Mouse (Mus musculus): Measurements from ENCODE around the gene B3gnt3.
A peak's percentile ranks its signal among the peaks of the same experiment; 100 is the strongest.

Gene B3gnt3

DNA sequence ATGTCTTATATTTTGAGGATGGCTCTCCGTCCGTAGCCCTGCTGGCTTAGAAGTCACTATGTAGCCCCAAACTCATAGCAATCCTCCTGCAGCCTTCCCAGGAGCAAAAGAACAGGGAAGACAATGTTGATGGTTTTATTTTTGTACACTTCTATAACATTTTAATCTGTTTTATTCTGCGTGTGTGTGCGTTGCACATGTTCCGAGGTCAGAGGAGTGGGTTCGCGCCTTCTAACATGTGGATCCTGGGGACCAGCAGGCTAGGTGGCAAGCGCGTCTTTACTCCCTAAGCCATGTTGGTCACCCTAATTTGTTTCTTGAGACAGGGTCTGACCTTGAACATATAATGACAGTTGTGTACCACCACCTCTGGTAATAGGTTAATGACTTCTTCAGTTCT lies 24.8 kb downstream of the B3gnt3 start:
- DNase-seq, result peak; percentile 39

DNA sequence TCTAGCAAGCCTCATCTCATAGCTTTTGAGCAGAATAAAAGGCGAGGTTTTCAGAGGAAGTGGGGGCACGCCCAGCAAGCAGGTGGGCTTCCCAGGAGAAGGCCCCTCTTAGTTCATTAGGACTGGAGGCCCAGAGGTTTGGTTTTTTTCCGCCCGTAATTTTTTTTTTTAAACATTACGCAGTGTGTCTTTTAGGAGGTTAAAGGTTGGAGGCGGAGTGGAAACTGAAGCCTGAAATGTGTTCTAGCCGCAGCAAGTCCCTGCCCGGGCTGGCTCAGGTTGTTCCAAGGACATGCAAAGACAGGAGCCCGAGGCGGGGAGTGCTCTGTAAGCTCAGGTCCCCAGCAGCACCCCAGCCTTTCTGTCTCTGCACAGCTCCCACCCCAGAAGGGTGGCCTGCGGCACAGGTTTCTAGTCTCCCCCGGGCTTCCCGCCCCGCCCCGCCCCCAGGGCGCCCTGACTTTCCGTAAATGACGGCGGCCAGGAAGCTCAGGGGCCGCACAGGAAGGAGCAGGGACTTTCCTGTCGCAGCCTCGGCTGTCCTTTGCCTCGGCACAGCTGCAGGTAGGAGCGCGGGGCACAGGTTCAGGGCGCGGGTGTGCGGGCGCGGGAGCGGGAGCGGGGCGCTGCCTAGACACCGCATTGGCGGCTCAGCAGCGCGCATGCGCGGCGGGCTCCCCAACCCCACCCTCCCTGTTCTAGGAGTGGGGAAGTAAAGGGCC lies 25.4 kb downstream of the B3gnt3 start, which contains the start of gene Jak3:
TSS of gene Jak3 (plus strand) at position 277 of the 722 bp plus-strand sequence.
- peak; percentile 80 for DNase-seq

DNA sequence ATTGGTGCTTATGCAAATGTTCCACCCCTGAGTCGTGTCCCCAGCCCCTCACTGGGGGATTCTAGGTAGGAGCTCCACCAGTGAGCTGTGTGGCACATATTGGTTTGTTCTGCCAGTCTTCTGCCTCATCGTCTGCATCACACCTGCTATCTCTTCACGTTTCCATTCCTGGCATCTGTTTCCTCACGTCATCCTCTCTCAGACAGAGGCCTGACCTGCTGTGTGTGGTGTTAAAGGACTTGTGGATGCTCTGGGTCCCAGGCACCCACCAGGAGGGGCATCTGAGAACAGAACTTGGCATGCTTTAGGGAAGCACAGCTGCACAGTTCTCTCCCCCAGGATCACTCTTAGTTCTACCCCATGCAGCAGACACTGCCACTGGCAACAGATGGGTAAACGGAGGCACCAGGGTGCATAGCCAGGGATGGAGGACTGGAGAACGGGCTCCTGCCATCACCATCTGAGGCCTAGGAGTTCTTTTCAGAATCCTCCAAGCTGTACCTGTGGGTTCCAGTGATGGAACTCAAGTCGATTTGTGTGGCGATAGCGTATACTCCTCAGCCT lies 26.1 kb downstream of the B3gnt3 start:
- DNase-seq, result peak; percentile 61

DNA sequence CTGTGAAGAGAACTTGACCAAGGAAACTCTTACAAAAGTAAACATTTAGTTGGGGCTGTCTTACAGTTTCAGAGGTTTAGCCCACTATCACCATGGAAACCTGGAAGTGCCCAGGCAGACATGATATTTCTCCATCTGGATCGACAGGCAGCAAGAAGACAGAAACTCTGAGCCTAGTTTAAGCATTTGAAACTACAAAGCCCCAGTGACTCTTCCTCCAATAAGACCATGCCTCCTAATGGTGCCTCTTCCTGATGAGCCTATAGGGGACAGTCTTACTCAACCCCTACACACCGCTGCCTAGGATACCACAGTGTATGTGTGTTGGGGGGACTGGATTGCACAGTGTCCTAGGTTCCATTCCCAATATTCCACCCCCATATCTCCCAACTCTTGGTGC lies 27.5 kb downstream of the B3gnt3 start:
- DNase-seq, result peak; percentile 11

DNA sequence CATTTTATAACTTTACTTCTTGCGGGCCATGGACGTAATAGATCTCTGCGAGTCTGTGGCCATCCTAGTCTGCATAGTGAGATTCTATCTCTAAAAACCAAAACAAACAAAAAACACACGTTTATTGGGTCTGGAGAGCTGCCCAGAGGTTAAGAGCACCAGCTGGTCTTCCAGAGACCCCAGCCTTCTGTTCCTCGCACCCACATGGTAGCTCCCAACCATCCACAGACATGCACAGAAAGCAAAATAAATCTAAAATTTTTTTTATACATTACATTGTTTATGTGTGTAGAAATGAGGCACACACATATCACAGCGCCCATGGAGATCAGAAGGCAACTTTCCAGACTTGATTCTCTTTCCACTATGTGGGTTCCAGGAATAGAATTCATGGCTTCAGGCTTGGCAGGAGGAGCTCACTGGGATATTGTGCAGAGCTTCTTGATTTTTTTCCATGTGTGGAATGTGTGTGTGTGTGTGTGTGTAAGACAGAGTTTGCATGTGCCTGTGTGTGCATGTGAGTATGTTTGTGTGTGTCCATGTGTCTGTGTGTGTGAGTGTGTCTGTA lies 29.3 kb downstream of the B3gnt3 start:
- DNase-seq, result peak; percentile 57

DNA sequence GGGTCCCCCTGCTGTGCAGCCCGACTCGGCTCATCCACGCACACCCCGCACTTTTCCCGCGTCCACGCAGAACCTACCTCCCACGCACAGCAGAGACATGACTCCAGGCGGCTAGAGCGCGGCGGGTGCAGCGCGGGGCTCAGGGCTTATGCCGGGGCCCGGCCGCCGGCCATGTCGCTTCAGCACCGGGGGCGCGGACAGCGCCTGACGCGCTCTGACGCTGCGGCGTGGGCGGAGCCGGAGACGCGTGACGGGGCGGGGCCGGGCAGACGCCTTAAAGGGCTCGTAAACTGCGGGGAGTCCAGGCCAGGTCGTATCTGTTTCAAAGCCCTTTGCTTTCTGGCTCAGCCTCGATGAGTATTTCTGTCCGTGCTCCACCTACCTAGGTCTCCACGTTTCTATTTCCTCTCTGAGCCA lies 30.0 kb downstream of the B3gnt3 start, which contains the start of gene Unc13a:
TSS of gene Unc13a (minus strand) at position 209 of the 417 bp plus-strand sequence.
- DNase-seq, result peak; percentile 95

DNA sequence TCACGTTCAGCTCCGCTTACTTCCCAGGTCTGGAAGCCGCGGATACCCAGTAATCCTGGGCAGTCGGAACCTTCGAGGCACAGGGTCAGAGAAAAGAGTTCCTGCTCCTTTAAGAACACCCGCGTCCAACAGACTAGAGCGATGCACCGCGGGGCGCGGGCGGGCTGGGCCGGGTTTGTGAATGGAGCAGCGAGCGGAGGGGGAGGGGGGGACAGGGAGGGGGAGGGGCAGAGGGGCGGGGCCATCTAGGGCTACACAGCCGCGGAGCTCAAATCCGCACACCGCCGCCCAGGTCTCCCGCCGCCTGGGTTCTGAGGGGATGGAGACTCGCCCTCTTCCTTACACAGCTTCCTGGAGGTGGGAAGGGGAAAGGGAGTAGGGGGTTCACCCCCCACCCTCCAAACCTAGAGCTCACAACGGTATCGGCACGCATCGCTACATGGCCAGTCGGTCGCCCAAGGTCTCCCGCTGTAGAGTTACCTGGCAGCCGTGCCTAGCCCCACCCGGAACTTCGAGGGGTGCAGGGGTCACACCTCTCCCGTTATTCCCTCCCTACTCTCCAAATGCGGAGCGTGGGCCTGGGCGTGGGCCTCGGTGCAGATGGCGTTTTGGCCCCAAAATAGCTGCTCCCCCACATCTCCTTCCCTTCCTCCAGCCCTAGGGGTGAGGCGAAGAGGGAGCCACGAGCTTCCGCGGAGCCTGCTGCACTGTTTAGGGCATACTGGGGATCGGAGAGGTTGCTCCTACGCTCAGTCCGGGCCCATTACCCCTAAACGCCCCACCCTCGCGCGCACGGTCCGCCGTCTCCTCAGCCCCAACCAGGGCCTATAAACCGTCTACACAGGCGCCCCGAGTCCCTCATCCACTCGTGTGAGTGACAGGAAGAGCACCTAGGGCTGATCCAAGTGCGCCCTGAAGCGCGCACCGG lies 30.7 kb downstream of the B3gnt3 start:
- peak; percentile 87 for DNase-seq

DNA sequence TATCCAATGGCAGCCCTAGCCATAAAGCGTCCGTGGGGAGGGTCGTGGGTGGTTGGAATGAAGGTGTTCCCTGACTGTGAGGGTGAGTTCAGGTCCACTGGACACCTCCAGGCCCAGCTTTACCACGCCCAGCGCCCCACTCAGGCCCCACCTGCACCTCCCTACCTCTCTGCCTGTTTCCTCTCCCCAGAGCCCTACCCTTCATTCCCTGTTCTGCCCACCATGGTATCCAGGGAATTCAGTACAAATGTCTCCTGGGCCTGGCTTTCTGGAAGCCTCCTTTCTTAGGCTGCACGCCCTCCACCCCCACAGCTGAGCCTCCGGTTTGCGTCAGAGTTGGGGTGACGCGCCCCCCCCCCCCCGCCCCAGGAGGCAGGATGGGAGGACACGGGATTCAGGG lies 31.4 kb downstream of the B3gnt3 start:
- peak; percentile 72 for DNase-seq

DNA sequence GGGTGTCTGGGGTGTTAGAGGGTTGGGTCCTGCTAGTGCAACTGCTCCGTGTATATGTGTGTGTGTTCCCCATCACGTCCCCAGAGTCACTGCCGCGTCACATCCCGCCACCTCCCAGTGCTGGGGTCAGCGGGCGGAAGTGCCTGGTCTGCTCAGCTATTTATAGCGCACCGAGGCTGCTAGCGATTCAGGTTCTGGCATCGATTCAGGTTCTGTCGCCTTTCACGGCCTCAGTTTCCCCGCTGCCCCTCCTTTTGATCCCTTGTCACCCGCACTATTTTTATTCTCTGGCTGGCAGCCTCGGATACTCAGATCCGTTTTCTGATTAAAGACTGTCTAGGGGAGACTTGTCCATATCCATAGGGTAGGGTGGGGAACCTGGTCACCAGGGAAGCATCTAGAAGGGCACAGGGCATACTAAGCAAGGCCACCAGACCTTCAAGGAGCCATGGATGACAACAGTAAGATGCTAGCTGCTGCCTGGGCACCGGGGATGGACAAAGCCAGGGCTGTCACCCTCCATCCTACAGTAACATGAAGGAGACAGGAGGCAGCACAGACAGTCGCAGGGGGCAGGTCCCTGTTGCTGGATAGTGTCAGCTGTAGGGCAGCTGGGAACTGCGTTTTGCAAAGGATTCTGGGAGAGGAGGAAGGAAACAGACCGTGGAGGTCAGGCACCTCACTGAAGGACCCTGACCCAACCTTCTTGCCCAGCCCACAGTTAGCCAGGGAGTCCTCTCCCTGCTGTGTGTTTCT lies 33.2 kb downstream of the B3gnt3 start:
- DNase-seq, result peak; percentile 74

DNA sequence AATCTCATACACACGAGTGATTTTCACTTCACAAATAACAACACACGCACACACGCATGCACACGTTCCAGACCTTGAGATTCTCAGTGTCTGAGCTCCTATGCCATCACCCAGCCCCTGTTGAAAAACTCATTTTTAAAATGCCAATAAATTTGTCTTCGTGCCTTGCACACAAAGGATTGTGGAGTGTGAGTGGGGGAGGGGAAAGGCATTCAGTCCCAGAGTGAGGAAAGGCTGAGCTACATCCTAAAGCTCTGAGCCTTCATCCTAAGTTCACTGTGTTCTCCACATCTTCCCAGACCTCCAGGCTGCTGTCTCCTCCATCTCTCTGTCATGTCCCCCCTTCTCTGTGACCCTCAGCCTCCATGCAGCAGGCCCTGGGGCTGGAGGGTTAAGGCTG lies 34.3 kb downstream of the B3gnt3 start:
- DNase-seq, result peak; percentile 43

DNA sequence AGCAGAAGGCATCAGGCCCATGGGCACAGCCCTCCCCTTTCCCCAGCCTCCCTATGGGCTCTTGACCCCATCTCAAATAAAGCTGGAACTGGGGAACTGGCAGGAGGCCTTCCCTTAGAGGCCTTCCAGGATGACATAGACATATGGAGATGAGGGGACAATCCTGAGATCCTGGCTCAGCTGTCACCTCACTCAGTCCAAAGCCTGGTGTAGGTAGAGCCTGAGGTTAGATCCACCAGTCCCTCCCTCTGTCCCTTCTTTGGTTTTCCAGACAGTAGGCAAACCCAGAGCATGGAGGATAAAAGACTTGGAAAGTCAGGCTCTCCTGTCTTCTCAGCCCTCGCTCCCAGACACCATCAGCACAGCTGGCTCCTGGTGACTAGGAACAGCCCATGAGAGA lies 34.7 kb downstream of the B3gnt3 start:
- peak; percentile 51 for DNase-seq

DNA sequence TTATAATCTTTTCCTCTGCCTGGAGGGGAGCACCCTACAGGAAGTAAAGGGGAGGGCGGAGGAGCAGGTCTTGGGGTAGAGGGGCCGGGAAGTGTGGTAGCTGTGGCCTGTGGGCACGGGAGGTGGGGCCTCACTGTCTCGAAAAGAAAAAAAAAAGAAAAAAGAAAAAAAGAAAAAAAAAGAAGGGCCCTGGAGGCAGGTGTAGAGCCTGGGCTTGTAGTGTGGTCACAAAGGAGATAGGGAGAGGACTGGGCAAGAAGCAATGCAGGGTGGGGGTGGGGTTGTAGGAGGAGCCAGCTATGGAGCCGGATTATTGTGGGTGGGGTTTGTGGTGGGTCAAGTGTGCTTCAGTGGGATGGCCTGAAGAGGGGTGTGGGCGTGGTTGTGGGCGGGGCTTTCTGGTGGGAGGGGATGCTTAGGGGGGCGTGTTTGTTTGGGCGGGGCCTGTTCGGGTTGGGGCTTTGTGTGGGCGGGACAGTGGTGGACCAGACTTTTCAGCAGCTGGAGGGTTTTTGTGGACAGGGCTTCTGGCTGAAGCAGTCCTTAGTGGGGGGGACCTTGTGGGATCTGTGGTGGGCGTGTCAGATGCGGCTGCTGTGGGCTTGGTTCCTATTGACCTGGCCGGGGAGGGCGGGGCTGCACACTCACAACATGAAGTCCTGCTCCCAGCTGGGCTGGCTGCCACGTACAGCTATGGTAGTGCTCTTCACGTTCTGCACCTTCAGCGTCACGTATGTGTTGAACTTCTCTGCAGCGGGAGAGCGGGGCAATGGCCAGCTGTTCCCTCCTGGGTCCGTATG lies 36.1 kb downstream of the B3gnt3 start:
- peak; percentile 65 for DNase-seq

DNA sequence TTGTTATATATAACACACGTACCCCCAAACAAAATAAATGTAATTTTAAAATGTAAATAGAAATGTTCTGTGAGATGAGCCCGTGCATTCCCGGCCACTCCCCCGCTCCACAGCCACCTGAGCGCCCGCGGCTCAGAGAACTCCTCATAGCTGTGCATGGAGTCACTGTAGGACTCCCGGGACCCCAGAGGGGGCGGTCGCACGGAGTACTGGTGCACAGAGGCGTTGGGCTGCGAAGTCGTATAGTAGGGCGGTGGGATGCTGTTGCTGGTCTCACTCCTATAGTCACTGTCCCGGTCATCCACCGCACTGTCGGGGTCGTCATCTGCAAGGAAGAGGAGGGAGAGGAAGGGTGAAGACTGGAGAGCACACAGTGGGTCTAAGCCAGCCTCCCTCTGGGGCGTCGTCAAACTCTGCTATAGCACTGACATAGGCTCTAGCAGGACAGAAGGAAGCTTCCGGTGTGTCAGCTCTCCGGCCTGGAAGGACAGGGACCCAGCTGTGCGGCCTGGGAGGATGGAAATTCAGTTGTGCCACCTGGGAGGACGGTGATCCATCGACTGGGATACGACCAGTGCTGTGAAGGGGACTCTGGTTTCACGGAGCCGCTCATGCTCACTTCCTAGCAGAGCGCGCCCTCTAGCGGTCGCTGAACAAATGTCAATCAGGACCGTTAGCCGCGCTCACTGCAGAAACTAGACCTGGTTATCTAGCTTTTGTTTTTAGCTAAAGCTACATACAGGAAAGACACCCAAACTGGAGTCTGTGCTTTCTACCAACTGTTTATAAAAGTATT lies 41.1 kb downstream of the B3gnt3 start:
- peak; percentile 86 for DNase-seq

DNA sequence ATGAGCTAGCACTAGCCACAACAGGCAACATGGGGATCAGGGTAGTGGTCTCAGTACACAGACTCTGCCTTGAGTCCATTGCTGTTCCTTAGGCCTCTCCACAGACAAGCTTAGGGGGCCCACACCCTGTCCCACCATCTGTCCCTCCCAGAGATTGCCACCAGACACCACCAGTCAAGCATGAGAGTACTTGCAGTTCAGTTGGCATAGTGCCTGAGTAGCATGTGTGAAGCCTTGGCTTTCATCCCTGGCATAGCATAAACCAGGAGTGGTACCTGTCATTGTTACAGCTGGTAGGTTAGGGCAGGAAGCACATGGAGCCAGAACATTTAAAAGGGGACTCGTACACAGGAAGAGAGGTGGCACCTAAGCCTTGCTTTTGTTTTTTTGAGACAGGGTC lies 41.8 kb downstream of the B3gnt3 start:
- DNase-seq, result peak; percentile 82

DNA sequence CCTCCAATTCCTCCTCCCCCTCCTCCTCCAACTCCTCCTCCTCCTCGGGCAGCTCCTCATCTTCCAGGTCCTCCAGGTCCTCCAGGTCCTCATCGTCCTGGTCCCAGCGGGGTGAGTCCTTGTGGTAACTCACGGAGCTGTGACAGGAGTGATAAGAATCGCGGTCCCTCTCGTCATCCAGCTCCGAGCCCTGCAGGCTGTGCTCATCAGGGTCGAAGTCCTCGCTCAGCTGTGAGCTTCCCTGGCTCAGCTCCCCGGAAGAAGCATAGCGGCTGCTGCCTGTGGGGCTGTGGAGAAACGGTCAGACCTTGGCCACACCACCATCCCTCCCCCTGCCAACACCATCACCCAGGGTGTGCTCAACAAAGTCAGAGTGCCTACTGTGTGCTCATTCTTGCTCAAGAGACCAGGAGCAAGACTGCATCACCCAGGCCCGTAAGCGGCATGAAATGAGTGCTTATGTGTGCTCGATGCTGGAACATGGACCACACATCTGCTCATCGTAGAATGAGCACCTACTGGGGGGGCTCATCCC lies 43.0 kb downstream of the B3gnt3 start:
- peak; percentile 34 for DNase-seq

DNA sequence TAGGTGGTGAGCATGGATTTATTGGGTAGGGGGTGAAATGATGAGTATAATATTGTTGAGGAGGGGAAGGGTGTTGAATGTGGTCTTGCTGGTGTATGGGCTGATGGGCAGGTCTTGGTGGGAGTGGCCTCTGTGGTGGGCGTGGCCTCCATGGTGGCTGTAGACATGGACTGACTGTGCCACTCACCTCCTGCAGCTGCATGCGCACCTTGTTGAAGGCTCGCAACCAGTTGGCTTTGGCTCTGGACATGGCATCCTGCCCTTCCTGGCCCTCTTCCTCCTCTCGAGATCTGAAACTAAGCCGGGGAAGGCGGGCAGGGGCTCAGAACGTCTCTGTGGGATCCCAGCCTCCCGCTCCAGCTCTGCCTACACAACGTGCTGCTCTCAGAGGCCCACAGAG lies 43.8 kb downstream of the B3gnt3 start:
- DNase-seq, result peak; percentile 54

DNA sequence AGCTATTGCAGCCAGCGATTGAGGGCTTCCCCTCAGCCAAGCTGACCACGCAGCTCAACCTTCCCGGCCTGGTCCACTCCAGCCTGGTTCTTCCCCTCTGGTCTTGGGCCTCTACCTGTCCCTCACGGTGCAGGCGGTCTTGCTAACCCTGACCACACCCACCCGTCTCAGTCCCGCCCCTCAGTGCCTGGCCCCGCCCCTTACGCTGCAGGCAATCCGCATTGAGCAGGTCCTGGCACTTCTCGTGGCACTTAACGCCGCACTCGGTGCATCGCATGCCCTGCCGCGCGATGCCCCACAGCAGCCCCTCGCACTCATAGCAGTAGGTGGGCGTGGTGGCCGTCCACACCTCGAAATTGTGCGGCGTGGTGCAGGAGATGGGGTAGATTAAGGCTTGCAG lies 47.0 kb downstream of the B3gnt3 start:
- DNase-seq, result no peak

DNA sequence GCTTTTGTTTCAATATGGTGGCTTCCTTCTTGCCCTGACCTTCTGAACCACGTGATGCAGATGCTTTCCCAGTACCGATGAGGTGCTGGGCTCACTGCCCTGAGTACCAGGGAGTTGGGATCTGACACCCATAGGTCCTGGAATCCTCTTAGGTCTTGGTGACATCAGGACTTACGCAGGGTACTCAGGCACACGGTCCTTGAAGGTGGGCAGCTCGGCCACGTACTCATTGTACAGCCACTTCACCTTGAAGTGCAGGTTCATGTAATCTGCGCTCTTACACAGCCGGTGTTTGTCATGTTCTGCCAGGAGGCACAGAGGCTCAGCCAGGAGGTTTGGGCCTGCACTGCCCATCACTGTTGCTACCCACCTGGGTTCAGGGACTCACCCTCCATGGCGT lies 56.1 kb downstream of the B3gnt3 start:
- no peak for DNase-seq
